ENCODE assay signal across 8 mouse cellular contexts in genomic region chr2:152734984-152735383, GRCm38 (mm10). TPM values are rescaled to one million over a fixed set of nuclear protein-coding genes. Genes with fewer than 3 reads are reported as not detected.
DNase-seq lines count a peak whose midpoint lies in the region; ATAC-seq lines count a peak whose summit lies in the region.

No protein-coding gene starts in this region.

- peak; percentile 92 for DNase-seq in ZHBTc4 (ENCODE audit: low read depth, low spot score)
- peak; percentile 94 for DNase-seq in gastrocnemius, postnatal 14 days
- peak; percentile 93 to 98 for DNase-seq in left cerebral cortex, postnatal 10 days (ENCODE audit: extremely low spot score in 1 of 2, low spot score in 2 of 2)
- DNase-seq in right cerebral cortex, postnatal 36 days (ENCODE audit: low spot score in 2 of 2): peak; percentile 92 to 95

- intact Hi-C loops in gastrocnemius, postnatal 14 days (cut with DNase I; ENCODE audit: low total_unique reads): no loop called here
- intact Hi-C loops in left cerebral cortex, postnatal 10 days (cut with DNase I): loop anchor here (5.0 kb wide), 1 partner anchor 38 kb away; no protein-coding TSS in a partner anchor

- peak; percentile 58 for ATAC-seq in common myeloid progenitor, adult 5-6 weeks (replicated peaks; ENCODE audit: low read depth, poor library complexity, severe bottlenecking)
- peak; percentile 66 for ATAC-seq in inflammation-experienced regulatory T-cells, adult 6 months
- peak; percentile 36 for ATAC-seq in megakaryocyte progenitor cell, adult 5-6 weeks (replicated peaks; ENCODE audit: poor library complexity)
- no peak for ATAC-seq in megakaryocyte-erythroid progenitor cell, adult 5-6 weeks (replicated peaks; ENCODE audit: low FRiP score, low TSS enrichment, poor library complexity, severe bottlenecking)

RNA-seq across cellular contexts. Expression of gene Id1, which starts 1.1 kb away (rescaled TPM):
- total RNA-seq in common myeloid progenitor, adult 5-6 weeks (2017): 2.8 and 5.8 TPM in 2 replicates
- total RNA-seq in gastrocnemius, postnatal 14 days (2021): 10 to 100 TPM; 12.5 to 17.3 TPM
- polyA plus RNA-seq in inflammation-experienced regulatory T-cells, adult 6 months (2017; shearing (Covaris generic)): under 1 TPM in 1 of 3 experiments, not detected in 2; 0.91 TPM
- total RNA-seq in left cerebral cortex, postnatal 10 days (2021): 10 to 100 TPM; 20.6 to 24.5 TPM
- total RNA-seq in megakaryocyte progenitor cell, adult 5-6 weeks (2015): 8.3 and 11.7 TPM in 2 replicates
- 3.6 and 7.1 TPM in 2 replicates for total RNA-seq in megakaryocyte progenitor cell, adult 5-6 weeks (2017)
- total RNA-seq in megakaryocyte-erythroid progenitor cell, adult 5-6 weeks (2014; fragmentation: Nextera tagmentation): not detected in 2 replicates
- not detected in 2 replicates for total RNA-seq in megakaryocyte-erythroid progenitor cell, adult 5-6 weeks (2017)

RNA-seq across cellular contexts. Expression of gene Cox4i2, which starts 19.0 kb away (rescaled TPM):
- 2.7 and 3.7 TPM in 2 replicates for total RNA-seq in common myeloid progenitor, adult 5-6 weeks (2017)
- 1 to 10 TPM; 5.9 to 6.0 TPM for total RNA-seq in gastrocnemius, postnatal 14 days (2021)
- not detected for polyA plus RNA-seq in inflammation-experienced regulatory T-cells, adult 6 months (2017; shearing (Covaris generic))
- 1 to 10 TPM; 1.7 to 1.8 TPM for total RNA-seq in left cerebral cortex, postnatal 10 days (2021)
- 1.4 and 1.5 TPM in 2 replicates for total RNA-seq in megakaryocyte progenitor cell, adult 5-6 weeks (2015)
- 1.8 TPM in 1 of 2 replicates, not detected in the other for total RNA-seq in megakaryocyte progenitor cell, adult 5-6 weeks (2017)
- not detected in 2 replicates for total RNA-seq in megakaryocyte-erythroid progenitor cell, adult 5-6 weeks (2014; fragmentation: Nextera tagmentation)
- total RNA-seq in megakaryocyte-erythroid progenitor cell, adult 5-6 weeks (2017): not detected in 2 replicates

RNA-seq across cellular contexts. Expression of gene Mcts2, which starts 48.1 kb away (rescaled TPM):
- 3.8 and 10.0 TPM in 2 replicates for total RNA-seq in common myeloid progenitor, adult 5-6 weeks (2017)
- total RNA-seq in gastrocnemius, postnatal 14 days (2021): 10 to 100 TPM; 11.9 to 13.8 TPM
- 1 to 10 TPM; 2.4 to 3.7 (median 2.5) TPM for polyA plus RNA-seq in inflammation-experienced regulatory T-cells, adult 6 months (2017; shearing (Covaris generic))
- 10 to 100 TPM; 22.9 to 28.1 TPM for total RNA-seq in left cerebral cortex, postnatal 10 days (2021)
- total RNA-seq in megakaryocyte progenitor cell, adult 5-6 weeks (2015): 8.7 and 12.3 TPM in 2 replicates
- 6.1 and 11.0 TPM in 2 replicates for total RNA-seq in megakaryocyte progenitor cell, adult 5-6 weeks (2017)
- 12.5 and 20.3 TPM in 2 replicates for total RNA-seq in megakaryocyte-erythroid progenitor cell, adult 5-6 weeks (2014; fragmentation: Nextera tagmentation)
- total RNA-seq in megakaryocyte-erythroid progenitor cell, adult 5-6 weeks (2017): 5.8 and 6.2 TPM in 2 replicates
